Mouse (Mus musculus) hindbrain, embryonic 10.5 days (tissue): Measurements from ENCODE around the gene Lyrm9. TPM values are rescaled to one million over a fixed set of nuclear protein-coding genes. Genes with fewer than 3 reads are reported as not detected.

Source experiments
- DNase-seq: peaks from one replicate; pipeline ENCODE4 v3.0.0-alpha.2; 2017; ENCODE audit warnings: low spot score
- H3K27ac ChIP-seq: fragments of 300-500 bp; sonication (generic); 2 replicates; pipeline ENCODE4 v1.5.1; 2016; ENCODE audit warnings: mild to moderate bottlenecking, moderate library complexity
- H3K27me3 ChIP-seq: fragments of 300-500 bp; sonication (generic); 2 replicates; pipeline ENCODE4 v1.6.1; 2016; ENCODE audit warnings: mild to moderate bottlenecking; ENCODE audit not compliant: poor library complexity, insufficient read depth, severe bottlenecking
- H3K36me3 ChIP-seq: fragments of 300-500 bp; sonication (generic); 2 replicates; pipeline ENCODE4 v1.6.1; 2016; ENCODE audit warnings: mild to moderate bottlenecking, moderate library complexity
- H3K4me1 ChIP-seq: fragments of 300-500 bp; sonication (generic); replicated peaks from 2 replicates; pipeline ENCODE4 v1.6.1; 2016; ENCODE audit warnings: mild to moderate bottlenecking
- H3K4me3 ChIP-seq: fragments of 300-500 bp; sonication (generic); 2 replicates; pipeline ENCODE4 v1.5.1; 2016; ENCODE audit warnings: mild to moderate bottlenecking, moderate library complexity
- H3K9me3 ChIP-seq: fragments of 300-500 bp; sonication (generic); 2 replicates; pipeline ENCODE4 v1.6.1; 2016; ENCODE audit warnings: mild to moderate bottlenecking, moderate library complexity
- WGBS: fragments of 180-500 bp; shearing (Covaris S2); methylation state at CpG from one replicate; pipeline ENCODE4 v1.1.7; 2016; 5-methylcytosine and 5-hydroxymethylcytosine counted together
- polyA plus RNA-seq: library from polyadenylated mRNA; unstranded; fragments of >200 nt; fragmentation: Nextera tagmentation; extraction: Ambion mirVana; gene quantifications from 2 replicates; pipeline ENCODE4 v1.2.1, GENCODE M21; 2016

Lyrm9 gene
- 19.8 and 23.9 TPM in 2 replicates for polyA plus RNA-seq

DNA sequence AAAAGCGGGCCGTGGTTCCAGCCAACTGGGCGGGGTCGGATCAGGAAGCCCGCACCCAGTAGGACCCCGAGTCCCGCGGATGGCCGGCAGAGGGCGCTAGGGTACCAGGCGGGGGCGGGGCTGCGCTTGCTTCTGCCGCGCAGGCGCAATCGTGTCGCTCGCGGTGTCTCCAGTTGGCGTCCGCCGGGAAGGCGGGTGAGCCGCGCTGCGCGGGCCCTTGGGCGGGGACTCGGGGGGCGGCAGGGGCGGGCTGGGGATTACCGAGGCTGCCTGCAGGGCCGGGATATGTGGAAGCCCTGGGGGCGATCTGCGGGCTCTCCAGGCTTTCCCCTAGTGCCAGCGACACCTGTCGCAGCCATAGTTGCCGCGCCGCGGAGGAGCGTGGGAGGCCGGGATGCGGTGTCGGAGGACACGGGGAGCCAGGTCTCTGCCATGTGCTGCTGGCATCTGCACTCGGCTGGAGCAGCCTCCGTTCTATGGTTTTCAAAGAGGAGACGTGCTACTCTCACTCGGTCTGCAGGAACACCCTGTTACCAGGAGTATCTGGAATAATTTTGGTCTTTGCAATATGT is at the start of gene Lyrm9:
Gene Lyrm9 (plus strand): TSS at position 143 of the 572 bp plus-strand sequence.
- H3K9me3 ChIP-seq: no peaks in the 10 kb centered on the region
- peak within 1 kb of the TSS; percentile 87 for H3K27ac ChIP-seq
- under 1% methylated on average over 51 of the region's 51 CpGs for WGBS
- H3K4me3 ChIP-seq: peak within 1 kb of the TSS; percentile 61
- peaks cover 5% of the 10 kb centered on the region; the same call in 1 of the 2 replicates for H3K27me3 ChIP-seq
- peaks cover 69% of the 10 kb centered on the region for H3K4me1 ChIP-seq
- peak; percentile 97 for DNase-seq
- H3K36me3 ChIP-seq: no peaks in the 10 kb centered on the region

- WGBS: 59% methylated on average over 10 of the region's 10 CpGs
- Histone ChIP-seq H3K9me3 (no peaks in the 10 kb centered on the region), H3K4me1 (peaks cover 23% of the 10 kb centered on the region), H3K4me3 (no peak overlapping the region), H3K27me3 (peaks cover 3% of the 10 kb centered on the region; the same call in 1 of the 2 replicates), H3K36me3 (no peaks in the 10 kb centered on the region), H3K27ac (peak overlapping the region; percentile 16; the same call in 1 of the 2 replicates)
- DNase-seq: no peak
Observed at GRCm38 (mm10) chr11:78777851-78778680, 48.3 kb upstream of the Lyrm9 start.

- Histone ChIP-seq H3K27me3 (peaks cover 16% of the 10 kb centered on the region; the same call in 1 of the 2 replicates), H3K27ac (no peak overlapping the region), H3K4me1 (peaks cover 32% of the 10 kb centered on the region), H3K9me3 (no peaks in the 10 kb centered on the region), H3K36me3 (no peaks in the 10 kb centered on the region), H3K4me3 (no peak overlapping the region)
- 97% methylated on average over 3 of the region's 3 CpGs for WGBS
- DNase-seq: no peak
Observed at GRCm38 (mm10) chr11:78780002-78780401, 46.4 kb upstream of the Lyrm9 start.

DNA sequence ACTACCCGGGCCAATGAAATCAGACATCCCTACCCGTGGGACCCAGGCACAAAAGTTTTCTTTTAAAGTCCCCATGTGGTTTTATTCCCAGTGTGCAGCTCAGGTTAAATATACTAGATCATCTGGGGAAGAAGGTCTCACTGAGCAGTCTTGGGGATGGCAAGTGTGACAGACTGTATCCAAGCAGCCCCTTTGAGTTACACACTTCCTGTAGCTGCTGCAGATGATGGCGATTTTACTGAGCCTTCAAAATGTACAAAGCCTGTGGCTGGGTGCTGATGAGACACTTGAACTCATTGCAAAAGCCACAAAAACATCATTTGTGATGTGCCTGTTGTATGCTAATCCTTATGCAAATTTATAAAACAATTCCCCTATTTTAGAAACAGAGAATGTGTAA is 45.8 kb upstream of the Lyrm9 start:
- Histone ChIP-seq H3K4me3 (no peak overlapping the region), H3K27ac (no peak overlapping the region), H3K36me3 (no peaks in the 10 kb centered on the region), H3K27me3 (peaks cover 16% of the 10 kb centered on the region; the same call in 1 of the 2 replicates), H3K4me1 (peaks cover 37% of the 10 kb centered on the region), H3K9me3 (no peaks in the 10 kb centered on the region)
- 67% methylated on average over 3 of the region's 3 CpGs for WGBS
- DNase-seq: no peak

DNA sequence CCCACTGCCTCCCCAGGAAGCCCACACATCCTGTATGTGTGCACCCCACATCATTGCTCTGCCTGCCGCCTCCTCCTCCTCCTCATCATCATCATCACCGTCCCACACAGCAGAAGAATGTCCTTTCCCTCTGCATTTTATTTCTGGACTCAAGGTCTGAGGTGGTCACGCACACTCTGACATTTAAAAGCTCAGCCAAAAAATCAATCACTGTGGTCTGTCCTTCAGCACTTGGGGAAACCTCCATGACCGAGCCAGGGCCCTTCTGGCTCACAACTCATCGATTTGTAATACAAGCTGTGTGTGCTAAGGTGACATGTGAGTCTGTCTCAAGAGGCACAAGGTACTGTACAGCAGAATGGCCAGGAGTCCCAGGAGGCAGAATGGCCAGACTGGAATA is 44.1 kb upstream of the Lyrm9 start:
- Histone ChIP-seq H3K9me3 (no peaks in the 10 kb centered on the region), H3K27ac (peak overlapping the region; percentile 42; the same call in 1 of the 2 replicates), H3K27me3 (peaks cover 17% of the 10 kb centered on the region; the same call in 1 of the 2 replicates), H3K4me3 (no peak overlapping the region), H3K36me3 (no peaks in the 10 kb centered on the region), H3K4me1 (peaks cover 53% of the 10 kb centered on the region)
- DNase-seq: no peak
- 86% methylated on average over 5 of the region's 5 CpGs for WGBS

DNA sequence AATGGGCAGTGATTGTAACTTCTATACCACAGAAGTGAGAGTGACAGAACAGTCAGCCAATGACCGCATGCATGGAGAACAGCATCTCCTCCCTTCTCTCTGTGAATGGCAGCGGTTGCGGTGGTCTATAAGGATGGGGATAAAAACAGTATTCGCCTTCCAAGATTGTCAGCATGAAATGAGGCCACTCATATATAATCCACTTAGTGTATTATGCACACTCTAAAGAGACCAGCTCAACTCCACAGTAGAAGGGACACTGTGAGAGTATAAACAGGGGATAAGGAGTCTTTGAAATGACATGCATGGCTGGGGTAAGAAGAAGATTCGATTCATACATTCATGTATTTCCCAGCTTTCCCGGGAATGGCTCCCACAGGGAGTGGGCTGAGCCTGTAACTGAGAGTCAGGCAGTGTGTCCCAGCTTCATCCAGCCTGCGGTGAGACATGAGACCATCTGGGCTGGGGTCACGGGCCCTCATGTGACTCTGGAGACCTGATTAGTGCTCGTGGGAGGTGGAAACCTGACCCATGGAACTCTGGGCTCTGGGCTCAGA is 43.5 kb upstream of the Lyrm9 start:
- peaks cover 51% of the 10 kb centered on the region for H3K4me1 ChIP-seq
- H3K9me3 ChIP-seq: no peaks in the 10 kb centered on the region
- peak; percentile 27 for DNase-seq
- 65% methylated on average over 9 of the region's 9 CpGs for WGBS
- H3K27me3 ChIP-seq: peaks cover 23% of the 10 kb centered on the region; the same call in 1 of the 2 replicates
- H3K36me3 ChIP-seq: no peaks in the 10 kb centered on the region
- H3K27ac ChIP-seq: peak overlapping the region; percentile 42
- H3K4me3 ChIP-seq: no peak overlapping the region

- no peak overlapping the region for H3K4me3 ChIP-seq
- 20% methylated on average over 7 of the region's 7 CpGs for WGBS
- H3K9me3 ChIP-seq: no peaks in the 10 kb centered on the region
- peak; percentile 56 for DNase-seq
- no peaks in the 10 kb centered on the region for H3K36me3 ChIP-seq
- peaks cover 31% of the 10 kb centered on the region; the same call in 1 of the 2 replicates for H3K27me3 ChIP-seq
- peaks cover 58% of the 10 kb centered on the region for H3K4me1 ChIP-seq
- H3K27ac ChIP-seq: peak overlapping the region; percentile 75
Observed at GRCm38 (mm10) chr11:78786013-78786431, 40.4 kb upstream of the Lyrm9 start.

GRCm38 (mm10) chr11:78789370-78790060 is 36.9 kb upstream of the Lyrm9 start:
- 74% methylated on average over 11 of the region's 11 CpGs for WGBS
- no peaks in the 10 kb centered on the region for H3K36me3 ChIP-seq
- H3K4me1 ChIP-seq: peaks cover 49% of the 10 kb centered on the region
- H3K4me3 ChIP-seq: no peak overlapping the region
- H3K27me3 ChIP-seq: peaks cover 33% of the 10 kb centered on the region; the same call in 1 of the 2 replicates
- no peak for DNase-seq
- no peaks in the 10 kb centered on the region for H3K9me3 ChIP-seq
- no peak overlapping the region for H3K27ac ChIP-seq

- peaks cover 29% of the 10 kb centered on the region; the same call in 1 of the 2 replicates for H3K27me3 ChIP-seq
- H3K36me3 ChIP-seq: no peaks in the 10 kb centered on the region
- H3K9me3 ChIP-seq: no peaks in the 10 kb centered on the region
- no peak overlapping the region for H3K27ac ChIP-seq
- WGBS: 71% methylated on average over 4 of the region's 4 CpGs
- no peak overlapping the region for H3K4me3 ChIP-seq
- DNase-seq: no peak
- peaks cover 34% of the 10 kb centered on the region for H3K4me1 ChIP-seq
Observed at GRCm38 (mm10) chr11:78791582-78791981, 34.8 kb upstream of the Lyrm9 start.

GRCm38 (mm10) chr11:78792055-78792454 is 34.3 kb upstream of the Lyrm9 start:
- Histone ChIP-seq H3K36me3 (no peaks in the 10 kb centered on the region), H3K4me1 (peaks cover 29% of the 10 kb centered on the region), H3K27me3 (peaks cover 29% of the 10 kb centered on the region; the same call in 1 of the 2 replicates), H3K4me3 (no peak overlapping the region), H3K9me3 (no peaks in the 10 kb centered on the region), H3K27ac (no peak overlapping the region; the same call in 1 of the 2 replicates)
- DNase-seq: no peak
- 45% methylated on average over 5 of the region's 5 CpGs for WGBS

DNA sequence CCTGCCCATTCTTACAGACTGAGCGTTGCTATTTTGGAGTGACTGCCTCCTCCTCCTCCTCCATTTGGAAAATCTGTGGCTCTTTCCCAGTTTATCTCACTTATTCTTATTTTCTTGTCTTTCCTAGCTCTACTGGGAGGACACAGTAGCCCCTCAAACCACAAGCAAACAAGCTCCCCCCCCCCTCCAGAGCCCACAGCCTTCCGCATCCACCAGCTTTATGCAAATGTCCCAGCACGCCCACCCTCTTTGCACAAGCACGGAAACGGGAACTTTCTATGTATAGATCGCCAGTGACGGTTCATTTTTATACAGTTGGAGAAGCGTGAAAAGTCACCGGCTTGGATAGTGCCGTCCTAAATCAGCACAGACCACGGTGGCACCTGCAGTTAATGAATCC is 33.9 kb upstream of the Lyrm9 start:
- WGBS: 51% methylated on average over 11 of the region's 11 CpGs
- no peaks in the 10 kb centered on the region for H3K36me3 ChIP-seq
- peaks cover 25% of the 10 kb centered on the region for H3K4me1 ChIP-seq
- H3K27ac ChIP-seq: peak overlapping the region; percentile 23; the same call in 1 of the 2 replicates
- no peak overlapping the region for H3K4me3 ChIP-seq
- no peak for DNase-seq
- no peaks in the 10 kb centered on the region for H3K9me3 ChIP-seq
- peaks cover 26% of the 10 kb centered on the region; the same call in 1 of the 2 replicates for H3K27me3 ChIP-seq

DNA sequence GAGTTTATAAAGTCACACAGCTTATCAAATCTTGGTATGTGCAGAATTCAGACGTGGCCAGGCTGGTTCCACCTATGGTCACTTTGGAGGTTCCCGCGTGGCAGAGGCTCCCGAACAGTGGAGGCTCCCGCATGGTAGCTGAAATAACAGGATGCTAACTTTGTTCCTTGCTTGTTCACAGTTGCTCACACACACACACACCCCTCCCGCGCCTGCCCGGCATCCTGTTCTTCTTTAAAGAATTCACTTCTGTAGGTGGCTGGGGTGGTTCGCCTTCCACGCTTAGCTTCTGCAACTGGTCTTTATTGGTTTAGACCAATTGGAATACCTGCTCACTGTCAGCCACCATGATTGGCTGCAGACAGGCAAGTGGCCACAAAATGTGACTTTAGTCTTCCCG is 33.3 kb upstream of the Lyrm9 start:
- Histone ChIP-seq H3K27ac (no peak overlapping the region), H3K36me3 (no peaks in the 10 kb centered on the region), H3K4me1 (peaks cover 24% of the 10 kb centered on the region), H3K9me3 (no peaks in the 10 kb centered on the region), H3K27me3 (0 out of 2 replicates have a peak, but pooled peaks cover 21% of the 10 kb centered on the region), H3K4me3 (no peak overlapping the region)
- WGBS: 85% methylated on average over 11 of the region's 11 CpGs
- DNase-seq: no peak
